Mouse (Mus musculus): ENCODE measurements at regions not wholly inside any gene's neighbourhood (a gene's known extent, or its start where the extent isn't known, plus 50 kb on each side); places are given as distances from the start of the nearest gene placed in this dataset.

- H3K36me3 ChIP-seq (replicated peaks in 1 of 2; ENCODE audit: control insufficient read depth in 1 of 2, insufficient read depth in 1 of 2, low read length in 1 of 2): no peaks in the 10 kb centered on the region
- no peak for DNase-seq (ENCODE audit: extremely low read depth)
- H3K4me2 ChIP-seq (ENCODE audit: insufficient read depth, low read depth, poor library complexity, severe bottlenecking): no peak overlapping the region
- H3K9ac ChIP-seq (ENCODE audit: insufficient read depth, low read depth): no peak overlapping the region
- H3K9me3 ChIP-seq (replicated peaks; ENCODE audit: low read length): no peaks in the 10 kb centered on the region
- no peak overlapping the region for H3K27ac ChIP-seq (ENCODE audit: insufficient read depth, low read depth)
- H3K4me1 ChIP-seq (ENCODE audit: control insufficient read depth in 1 of 2, insufficient read depth in 2 of 2): no peaks in the 10 kb centered on the region
- TF ChIP-seq JUN (IDR thresholded peaks at IDR 0.05; ENCODE audit: insufficient read depth, low read depth, low read length) (no peak), UBTF (IDR thresholded peaks at IDR 0.05; ENCODE audit: low read depth, low read length) (no peak), ZNF384 (IDR thresholded peaks at IDR 0.05; ENCODE audit: low read depth, low read length) (no peak), MEF2A (IDR thresholded peaks at IDR 0.05; ENCODE audit: borderline replicate concordance, low read depth, low read length) (no peak), NELFE (IDR thresholded peaks at IDR 0.05; ENCODE audit: low read depth, low read length) (no peak), POLR2A (IDR thresholded peaks at IDR 0.05; ENCODE audit: low read depth, low read length) (no peak), NRF1 (IDR thresholded peaks at IDR 0.05; ENCODE audit: low read depth, low read length) (no peak), MAX (IDR thresholded peaks at IDR 0.05; ENCODE audit: low read length) (no peak), SIN3A (IDR thresholded peaks at IDR 0.05; ENCODE audit: low read length) (no peak), RAD21 (IDR thresholded peaks at IDR 0.05; ENCODE audit: low read depth, low read length) (no peak), IRF4 (IDR thresholded peaks at IDR 0.05; ENCODE audit: low read depth, low read length) (no peak), TBP (conservative IDR thresholded peaks at IDR 0.05; ENCODE audit: low read depth, low read length) (no peak), MYC (IDR thresholded peaks at IDR 0.05; ENCODE audit: low read depth, low read length) (no peak), GABPA (IDR thresholded peaks at IDR 0.05; ENCODE audit: insufficient replicate concordance, low read depth, low read length) (no peak), HCFC1 (IDR thresholded peaks at IDR 0.05; ENCODE audit: low read depth, low read length) (no peak)
- in situ Hi-C loops (cut with MboI; ENCODE audit: low pct_ligation_motif_present, low pct_unique_long_range_greater_than_20kb, low sequenced_read_pairs): no loop called here
- H3K4me3 ChIP-seq (replicated peaks in 1 of 3; ENCODE audit: low read depth in 2 of 3, low read length in 2 of 3, poor library complexity in 1 of 3): no peak overlapping the region
- H3K79me2 ChIP-seq (replicated peaks; ENCODE audit: control insufficient read depth, extremely low read depth, insufficient read depth, poor library complexity, severe bottlenecking): no peaks in the 10 kb centered on the region
- dilution Hi-C loops (cut with MboI; ENCODE audit: extremely low pct_ligation_motif_present, extremely low pct_unique_long_range_greater_than_20kb, low sequenced_read_pairs): no loop called here
- no peaks in the 10 kb centered on the region for H3K27me3 ChIP-seq (replicated peaks)
These were observed 969.8 kb downstream of the Car8 start for GRCm38 (mm10) chr4:7269047-7269446.

- Histone ChIP-seq H3K9me3 (replicated peaks; ENCODE audit: low read length) (no peaks in the 10 kb centered on the region), H3K27me3 (replicated peaks) (no peaks in the 10 kb centered on the region), H3K4me1 (ENCODE audit: control insufficient read depth in 1 of 2, insufficient read depth in 2 of 2) (no peaks in the 10 kb centered on the region), H3K36me3 (replicated peaks in 1 of 2; ENCODE audit: control insufficient read depth in 1 of 2, insufficient read depth in 1 of 2, low read length in 1 of 2) (no peaks in the 10 kb centered on the region), H3K79me2 (replicated peaks; ENCODE audit: control insufficient read depth, extremely low read depth, insufficient read depth, poor library complexity, severe bottlenecking) (no peaks in the 10 kb centered on the region), H3K9ac (ENCODE audit: insufficient read depth, low read depth) (no peak overlapping the region), H3K4me3 (replicated peaks in 1 of 3; ENCODE audit: low read depth in 2 of 3, low read length in 2 of 3, poor library complexity in 1 of 3) (no peak overlapping the region), H3K27ac (ENCODE audit: insufficient read depth, low read depth) (no peak overlapping the region), H3K4me2 (ENCODE audit: insufficient read depth, low read depth, poor library complexity, severe bottlenecking) (no peak overlapping the region)
- TF ChIP-seq BHLHE40 (IDR thresholded peaks at IDR 0.05; ENCODE audit: low read depth, low read length) (no peak), JUND (conservative IDR thresholded peaks at IDR 0.05; ENCODE audit: low read depth, low read length) (no peak), ZKSCAN1 (IDR thresholded peaks at IDR 0.05; ENCODE audit: borderline replicate concordance, low read depth, low read length) (no peak), POLR2AphosphoS2 (IDR thresholded peaks at IDR 0.05; ENCODE audit: low read depth, low read length) (no peak), POLR2A (IDR thresholded peaks at IDR 0.05; ENCODE audit: low read depth, low read length) (no peak)
- in situ Hi-C loops (cut with MboI; ENCODE audit: low pct_ligation_motif_present, low pct_unique_long_range_greater_than_20kb, low sequenced_read_pairs) (no loop called here), dilution Hi-C loops (cut with MboI; ENCODE audit: extremely low pct_ligation_motif_present, extremely low pct_unique_long_range_greater_than_20kb, low sequenced_read_pairs) (no loop called here)
- DNase-seq (ENCODE audit: extremely low read depth): no peak
These were observed 982.4 kb downstream of the Car8 start for GRCm38 (mm10) chr4:7256486-7256885.

Measured in CH12.LX (cell line).